Mouse (Mus musculus) brain, embryonic 14.5 days (tissue): ENCODE results near the gene Scml4.

Source experiments
- CTCF ChIP-seq: fragments of 200-500 bp; IDR thresholded peaks from 2 replicates; pipeline ENCODE4 v1.5.1; 2012; ENCODE audit warnings: inconsistent platforms, mild to moderate bottlenecking, moderate library complexity, borderline replicate concordance; ENCODE audit not compliant: insufficient read depth, insufficient read length; ENCODE audit errors: extremely low read depth
- POLR2A ChIP-seq: fragments of 200-500 bp; IDR thresholded peaks from 2 replicates; pipeline ENCODE4 v1.6.1; 2012; ENCODE audit warnings: mild to moderate bottlenecking, inconsistent platforms, borderline replicate concordance; ENCODE audit not compliant: poor library complexity, insufficient read depth, insufficient read length, severe bottlenecking; ENCODE audit errors: extremely low read depth

- TF ChIP-seq POLR2A (no peak), CTCF (no peak)
Observed at GRCm38 (mm10) chr10:42838106-42838505, 22.1 kb upstream of the Scml4 start.
